Mouse (Mus musculus): Measurements from ENCODE around the gene Gm17332. TPM values are rescaled to one million over a fixed set of nuclear protein-coding genes. Genes with fewer than 3 reads are reported as not detected.

Gene Gm17332
- not detected in 2 replicates for total RNA-seq (2014; fragmentation: Nextera tagmentation)
- not detected in 2 replicates for total RNA-seq (2017)
- polyA plus RNA-seq (2012) = not detected in 2 replicates

GRCm38 (mm10) chr11:31182362-31182761, at the start of gene Gm17332:
Gene Gm17332 (minus strand): TSS chr11:31182462.
- no peaks in the 10 kb centered on the region for H3K36me3 ChIP-seq (replicated peaks)
- H3K4me1 ChIP-seq (ENCODE audit: insufficient read depth, low read depth, low read length) = no peaks in the 10 kb centered on the region
- no peak for ATAC-seq (ENCODE audit: extremely low read depth, insufficient number of reproducible peaks, low FRiP score, poor library complexity, severe bottlenecking)
- 0 out of 2 replicates have a peak, but pooled peaks cover 2% of the 10 kb centered on the region for H3K9me3 ChIP-seq (replicated peaks)
- peaks cover 2% of the 10 kb centered on the region; the same call in 1 of the 2 replicates for H3K27me3 ChIP-seq (ENCODE audit: insufficient read depth, low read length)
- H3K4me3 ChIP-seq (ENCODE audit: low read depth, low read length) = no peak within 1 kb of the TSS
- DNase-seq (ENCODE audit: low spot score) = no peak
- TF ChIP-seq TAL1 (conservative IDR thresholded peaks at IDR 0.05; ENCODE audit: low read depth, low read length) (no peak), GATA2 (IDR thresholded peaks at IDR 0.05; ENCODE audit: borderline replicate concordance, low read depth, low read length) (no peak), CTCF (IDR thresholded peaks at IDR 0.05; ENCODE audit: low read depth, low read length) (no peak), GATA1 (IDR thresholded peaks at IDR 0.05; ENCODE audit: borderline replicate concordance, low read length) (no peak), POLR2AphosphoS5 (IDR thresholded peaks at IDR 0.05; ENCODE audit: insufficient replicate concordance, low read depth, low read length) (no peak)

GRCm38 (mm10) chr11:31229966-31230365, 47.7 kb upstream of the Gm17332 start:
- H3K36me3 ChIP-seq (replicated peaks) = no peaks in the 10 kb centered on the region
- H3K4me1 ChIP-seq (ENCODE audit: insufficient read depth, low read depth, low read length) = no peaks in the 10 kb centered on the region
- TF ChIP-seq GATA2 (IDR thresholded peaks at IDR 0.05; ENCODE audit: borderline replicate concordance, low read depth, low read length) (no peak), GATA1 (IDR thresholded peaks at IDR 0.05; ENCODE audit: borderline replicate concordance, low read length) (no peak), CTCF (IDR thresholded peaks at IDR 0.05; ENCODE audit: low read depth, low read length) (no peak), POLR2AphosphoS5 (IDR thresholded peaks at IDR 0.05; ENCODE audit: insufficient replicate concordance, low read depth, low read length) (no peak), TAL1 (conservative IDR thresholded peaks at IDR 0.05; ENCODE audit: low read depth, low read length) (no peak)
- H3K4me3 ChIP-seq (ENCODE audit: low read depth, low read length) = no peak overlapping the region
- H3K9me3 ChIP-seq (replicated peaks) = no peaks in the 10 kb centered on the region
- no peak for DNase-seq (ENCODE audit: low spot score)
- H3K27me3 ChIP-seq (ENCODE audit: insufficient read depth, low read length) = no peaks in the 10 kb centered on the region
- ATAC-seq (ENCODE audit: extremely low read depth, insufficient number of reproducible peaks, low FRiP score, poor library complexity, severe bottlenecking) = no peak

- no peak for ATAC-seq (ENCODE audit: extremely low read depth, insufficient number of reproducible peaks, low FRiP score, poor library complexity, severe bottlenecking)
- Histone ChIP-seq H3K27me3 (ENCODE audit: insufficient read depth, low read length) (no peaks in the 10 kb centered on the region), H3K9me3 (replicated peaks) (no peaks in the 10 kb centered on the region), H3K4me3 (ENCODE audit: low read depth, low read length) (no peak overlapping the region), H3K4me1 (ENCODE audit: insufficient read depth, low read depth, low read length) (no peaks in the 10 kb centered on the region), H3K36me3 (replicated peaks) (no peaks in the 10 kb centered on the region)
- no peak for TF ChIP-seq GATA1 (IDR thresholded peaks at IDR 0.05; ENCODE audit: borderline replicate concordance, low read length)
- no peak for TF ChIP-seq GATA2 (IDR thresholded peaks at IDR 0.05; ENCODE audit: borderline replicate concordance, low read depth, low read length)
- no peak for TF ChIP-seq POLR2AphosphoS5 (IDR thresholded peaks at IDR 0.05; ENCODE audit: insufficient replicate concordance, low read depth, low read length)
- TF ChIP-seq CTCF (IDR thresholded peaks at IDR 0.05; ENCODE audit: low read depth, low read length) = no peak
- TF ChIP-seq TAL1 (conservative IDR thresholded peaks at IDR 0.05; ENCODE audit: low read depth, low read length) = no peak
- DNase-seq (ENCODE audit: low spot score) = no peak
These were observed 43.1 kb upstream of the Gm17332 start for GRCm38 (mm10) chr11:31225359-31225758.

- DNase-seq (ENCODE audit: low spot score) = no peak
- Histone ChIP-seq H3K4me1 (ENCODE audit: insufficient read depth, low read depth, low read length) (no peaks in the 10 kb centered on the region), H3K27me3 (ENCODE audit: insufficient read depth, low read length) (no peaks in the 10 kb centered on the region), H3K36me3 (replicated peaks) (no peaks in the 10 kb centered on the region), H3K4me3 (ENCODE audit: low read depth, low read length) (no peak overlapping the region), H3K9me3 (replicated peaks) (no peaks in the 10 kb centered on the region)
- ATAC-seq (ENCODE audit: extremely low read depth, insufficient number of reproducible peaks, low FRiP score, poor library complexity, severe bottlenecking) = no peak
- TF ChIP-seq GATA1 (IDR thresholded peaks at IDR 0.05; ENCODE audit: borderline replicate concordance, low read length) (no peak), POLR2AphosphoS5 (IDR thresholded peaks at IDR 0.05; ENCODE audit: insufficient replicate concordance, low read depth, low read length) (no peak), GATA2 (IDR thresholded peaks at IDR 0.05; ENCODE audit: borderline replicate concordance, low read depth, low read length) (no peak), CTCF (IDR thresholded peaks at IDR 0.05; ENCODE audit: low read depth, low read length) (no peak), TAL1 (conservative IDR thresholded peaks at IDR 0.05; ENCODE audit: low read depth, low read length) (no peak)
These were observed 35.7 kb upstream of the Gm17332 start for GRCm38 (mm10) chr11:31218009-31218408.

- H3K9me3 ChIP-seq (replicated peaks) = no peaks in the 10 kb centered on the region
- TF ChIP-seq GATA2 (IDR thresholded peaks at IDR 0.05; ENCODE audit: borderline replicate concordance, low read depth, low read length) (no peak), GATA1 (IDR thresholded peaks at IDR 0.05; ENCODE audit: borderline replicate concordance, low read length) (no peak), POLR2AphosphoS5 (IDR thresholded peaks at IDR 0.05; ENCODE audit: insufficient replicate concordance, low read depth, low read length) (no peak), TAL1 (conservative IDR thresholded peaks at IDR 0.05; ENCODE audit: low read depth, low read length) (no peak), CTCF (IDR thresholded peaks at IDR 0.05; ENCODE audit: low read depth, low read length) (no peak)
- no peaks in the 10 kb centered on the region for H3K27me3 ChIP-seq (ENCODE audit: insufficient read depth, low read length)
- H3K4me3 ChIP-seq (ENCODE audit: low read depth, low read length) = no peak overlapping the region
- no peaks in the 10 kb centered on the region for H3K36me3 ChIP-seq (replicated peaks)
- no peak for ATAC-seq (ENCODE audit: extremely low read depth, insufficient number of reproducible peaks, low FRiP score, poor library complexity, severe bottlenecking)
- no peaks in the 10 kb centered on the region for H3K4me1 ChIP-seq (ENCODE audit: insufficient read depth, low read depth, low read length)
- no peak for DNase-seq (ENCODE audit: low spot score)
These were observed 13.5 kb upstream of the Gm17332 start for GRCm38 (mm10) chr11:31195621-31196363.

GRCm38 (mm10) chr11:31194761-31195160, 12.5 kb upstream of the Gm17332 start:
- H3K4me3 ChIP-seq (ENCODE audit: low read depth, low read length) = no peak overlapping the region
- no peaks in the 10 kb centered on the region for H3K36me3 ChIP-seq (replicated peaks)
- H3K9me3 ChIP-seq (replicated peaks) = no peaks in the 10 kb centered on the region
- DNase-seq (ENCODE audit: low spot score) (no peak), ATAC-seq (ENCODE audit: extremely low read depth, insufficient number of reproducible peaks, low FRiP score, poor library complexity, severe bottlenecking) (no peak)
- no peaks in the 10 kb centered on the region for H3K27me3 ChIP-seq (ENCODE audit: insufficient read depth, low read length)
- no peak for TF ChIP-seq GATA2 (IDR thresholded peaks at IDR 0.05; ENCODE audit: borderline replicate concordance, low read depth, low read length)
- TF ChIP-seq CTCF (IDR thresholded peaks at IDR 0.05; ENCODE audit: low read depth, low read length) = no peak
- TF ChIP-seq POLR2AphosphoS5 (IDR thresholded peaks at IDR 0.05; ENCODE audit: insufficient replicate concordance, low read depth, low read length) = no peak
- no peak for TF ChIP-seq GATA1 (IDR thresholded peaks at IDR 0.05; ENCODE audit: borderline replicate concordance, low read length)
- TF ChIP-seq TAL1 (conservative IDR thresholded peaks at IDR 0.05; ENCODE audit: low read depth, low read length) = no peak
- no peaks in the 10 kb centered on the region for H3K4me1 ChIP-seq (ENCODE audit: insufficient read depth, low read depth, low read length)

Data from G1E (cell line).